Mouse (Mus musculus) brain, embryonic 14.5 days (tissue): ENCODE results near the gene Aplp2.

ENCODE experiments used
- CTCF ChIP-seq: fragments of 200-500 bp; IDR thresholded peaks from 2 replicates; pipeline ENCODE4 v1.5.1; 2012; ENCODE audit warnings: inconsistent platforms, mild to moderate bottlenecking, moderate library complexity, borderline replicate concordance; ENCODE audit not compliant: insufficient read depth, insufficient read length; ENCODE audit errors: extremely low read depth
- POLR2A ChIP-seq: fragments of 200-500 bp; IDR thresholded peaks from 2 replicates; pipeline ENCODE4 v1.6.1; 2012; ENCODE audit warnings: mild to moderate bottlenecking, inconsistent platforms, borderline replicate concordance; ENCODE audit not compliant: poor library complexity, insufficient read depth, insufficient read length, severe bottlenecking; ENCODE audit errors: extremely low read depth

DNA sequence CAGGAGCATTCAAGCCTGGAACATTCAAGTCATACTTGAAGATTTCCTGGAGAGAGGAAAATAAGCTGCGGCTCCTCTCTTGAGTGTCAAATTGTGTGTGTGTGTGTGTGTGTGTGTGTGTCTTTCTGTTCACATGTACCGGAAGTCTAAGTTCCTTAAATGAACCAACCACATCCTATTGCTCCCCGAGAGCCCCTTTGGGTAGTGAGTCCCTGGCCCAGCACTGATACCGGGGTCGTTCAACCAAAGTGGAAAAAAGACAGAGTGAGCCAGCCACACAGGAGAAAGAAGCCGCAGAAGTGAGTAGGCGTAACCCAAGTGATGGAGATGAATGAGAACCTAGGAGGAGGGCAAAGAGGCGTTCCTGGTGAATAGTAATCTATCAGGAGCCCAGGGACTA is 81.7 kb downstream of the Aplp2 start:
- TF ChIP-seq POLR2A (no peak), CTCF (no peak)
